Mouse (Mus musculus) kidney, postnatal 0 days (tissue): Measurements from ENCODE around the gene Glt6d1. TPM values are rescaled to one million over a fixed set of nuclear protein-coding genes. Genes with fewer than 3 reads are reported as not detected.

Source experiments
- ATAC-seq: fragments of 200-750 bp; cut with Nextera tagmentation; replicated peaks from 2 replicates; pipeline ENCODE4 v1.8.0; 2017; ENCODE audit warnings: low read depth, moderate number of reproducible peaks, moderate TSS enrichment, moderate library complexity; ENCODE audit not compliant: low FRiP score
- DNase-seq: peaks from one replicate; pipeline ENCODE4 v3.0.0-alpha.2; 2016; ENCODE audit warnings: low spot score
- H3K27ac ChIP-seq: fragments of 300-500 bp; sonication (generic); 2 replicates; pipeline ENCODE4 v1.5.1; 2014; ENCODE audit warnings: mild to moderate bottlenecking
- H3K27me3 ChIP-seq: fragments of 300-500 bp; sonication (generic); 2 replicates; pipeline ENCODE4 v1.6.1; 2014; ENCODE audit warnings: low read length, mixed read lengths; ENCODE audit not compliant: insufficient read depth
- H3K36me3 ChIP-seq: fragments of 300-500 bp; sonication (generic); 2 replicates; pipeline ENCODE4 v1.6.1; 2014; ENCODE audit warnings: low read length, mixed read lengths; ENCODE audit not compliant: insufficient read depth
- H3K4me1 ChIP-seq: fragments of 300-500 bp; sonication (generic); replicated peaks from 2 replicates; pipeline ENCODE4 v1.6.1; 2014; ENCODE audit warnings: antibody characterized with exemption, low read length, mixed read lengths; ENCODE audit not compliant: insufficient read depth
- H3K4me2 ChIP-seq: fragments of 300-500 bp; sonication (generic); 2 replicates; pipeline ENCODE4 v1.6.1; 2014; ENCODE audit warnings: mild to moderate bottlenecking, low read length, moderate library complexity, mixed read lengths
- H3K4me3 ChIP-seq: fragments of 300-500 bp; sonication (generic); replicated peaks from 2 replicates; pipeline ENCODE4 v1.5.1; 2014; ENCODE audit warnings: low read depth, low read length
- H3K9ac ChIP-seq: fragments of 300-500 bp; sonication (generic); 2 replicates; pipeline ENCODE4 v1.6.1; 2014; ENCODE audit warnings: low read depth, low read length
- H3K9me3 ChIP-seq: fragments of 300-500 bp; sonication (generic); replicated peaks from 2 replicates; pipeline ENCODE4 v1.6.1; 2016; ENCODE audit warnings: low read length, inconsistent platforms, mixed read lengths
- CTCF ChIP-seq: IDR thresholded peaks from 2 replicates; pipeline ENCODE4 v1.5.1; 2016; ENCODE audit warnings: antibody characterized with exemption, low read depth, mild to moderate bottlenecking, moderate library complexity
- WGBS: fragments of 180-500 bp; shearing (Covaris S2); extraction: QIAGEN DNeasy Blood & Tissue Kit; methylation state at CpG from one replicate; pipeline ENCODE4 v1.1.7; 2014; 5-methylcytosine and 5-hydroxymethylcytosine counted together
- polyA plus RNA-seq: library from polyadenylated mRNA; unstranded; fragments of >200 nt; fragmentation: Nextera tagmentation; extraction: Ambion mirVana; gene quantifications from 2 replicates; pipeline ENCODE4 v1.2.1, GENCODE M21; 2015

The Glt6d1 gene
- polyA plus RNA-seq, 1 experiment from 2014 or later, result not detected

GRCm38 (mm10) chr2:25780921-25781320, 34.7 kb downstream of the Glt6d1 start:
- Histone ChIP-seq H3K27ac (no peak overlapping the region), H3K27me3 (no peaks in the 10 kb centered on the region), H3K9me3 (no peaks in the 10 kb centered on the region), H3K4me3 (no peak overlapping the region), H3K9ac (no peak overlapping the region), H3K4me1 (no peaks in the 10 kb centered on the region), H3K36me3 (no peaks in the 10 kb centered on the region), H3K4me2 (no peak overlapping the region)
- ATAC-seq, result no peak
- no peak for TF ChIP-seq CTCF
- no peak for DNase-seq
- 38% methylated on average over 4 of the region's 4 CpGs for WGBS

DNA sequence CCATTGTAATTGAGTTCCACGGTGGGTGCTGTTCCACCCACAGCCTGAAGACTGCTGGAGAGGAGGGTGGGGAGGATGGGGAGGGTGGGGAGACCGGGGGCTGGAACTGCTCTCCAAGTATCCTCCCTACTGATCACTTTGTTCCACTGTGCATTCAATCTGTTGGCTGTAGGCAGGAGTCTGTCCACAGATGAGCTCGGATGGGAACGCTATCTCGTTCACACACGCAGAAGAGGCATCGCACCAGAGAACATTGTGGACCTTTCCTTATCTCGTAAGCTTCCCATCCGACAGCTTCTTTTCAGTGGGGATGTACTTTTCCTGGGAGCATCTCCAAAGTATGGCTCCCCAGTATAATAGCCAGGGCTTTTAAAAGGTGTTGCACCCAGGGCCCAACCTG, 36.6 kb downstream of the Glt6d1 start:
- WGBS, result 87% methylated on average over 9 of the region's 9 CpGs
- no peak for DNase-seq

GRCm38 (mm10) chr2:25776717-25777116, 38.9 kb downstream of the Glt6d1 start, which contains the start of gene Lcn11:
Lcn11 (plus strand) TSS chr2:25777017.
- H3K4me2 ChIP-seq, result no peak within 1 kb of the TSS
- no peak within 1 kb of the TSS for H3K9ac ChIP-seq
- no peaks in the 10 kb centered on the region for H3K27me3 ChIP-seq
- 100% methylated on average over 1 of the region's 1 CpGs for WGBS
- H3K27ac ChIP-seq, result no peak within 1 kb of the TSS
- no peaks in the 10 kb centered on the region for H3K4me1 ChIP-seq
- no peaks in the 10 kb centered on the region for H3K36me3 ChIP-seq
- no peak within 1 kb of the TSS for H3K4me3 ChIP-seq
- ATAC-seq, result no peak
- TF ChIP-seq CTCF, result no peak
- H3K9me3 ChIP-seq, result no peaks in the 10 kb centered on the region
- DNase-seq, result no peak

More for the DNA sequence above, 36.6 kb downstream of the Glt6d1 start:
- Histone ChIP-seq H3K27me3 (no peaks in the 10 kb centered on the region), H3K4me1 (no peaks in the 10 kb centered on the region), H3K9me3 (no peaks in the 10 kb centered on the region), H3K4me3 (no peak overlapping the region), H3K4me2 (no peak overlapping the region), H3K27ac (no peak overlapping the region), H3K9ac (no peak overlapping the region), H3K36me3 (no peaks in the 10 kb centered on the region)
- TF ChIP-seq CTCF, result no peak
- ATAC-seq, result no peak

GRCm38 (mm10) chr2:25775991-25776390, 39.7 kb downstream of the Glt6d1 start:
- no peak for ATAC-seq
- no peak overlapping the region for H3K27ac ChIP-seq
- H3K4me3 ChIP-seq, result no peak overlapping the region
- H3K36me3 ChIP-seq, result no peaks in the 10 kb centered on the region
- DNase-seq, result no peak
- no peaks in the 10 kb centered on the region for H3K4me1 ChIP-seq
- no peak for TF ChIP-seq CTCF
- H3K9me3 ChIP-seq, result no peaks in the 10 kb centered on the region
- 42% methylated on average over 3 of the region's 3 CpGs for WGBS
- H3K27me3 ChIP-seq, result no peaks in the 10 kb centered on the region
- H3K9ac ChIP-seq, result no peak overlapping the region
- no peak overlapping the region for H3K4me2 ChIP-seq

DNA sequence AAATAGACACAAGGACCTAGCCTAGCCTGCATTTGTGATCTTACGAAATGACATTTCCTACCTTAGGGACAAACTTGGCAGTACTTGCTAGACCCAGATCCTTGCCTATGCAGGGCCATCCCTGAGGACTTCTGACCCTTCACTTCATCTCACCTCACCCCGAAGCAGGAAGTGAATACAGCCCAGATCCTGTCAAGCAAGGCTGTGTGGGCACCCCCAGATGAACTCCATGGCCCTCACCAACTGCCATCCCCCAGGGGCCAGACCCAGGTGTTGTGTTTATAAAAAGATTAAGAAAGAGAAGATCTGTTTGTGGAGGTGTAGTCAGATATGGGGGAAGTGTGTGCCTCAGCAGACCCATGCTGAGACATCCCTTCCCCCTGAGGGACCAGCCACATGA, 41.0 kb downstream of the Glt6d1 start:
- 76% methylated on average over 2 of the region's 2 CpGs for WGBS
- Histone ChIP-seq H3K36me3 (no peaks in the 10 kb centered on the region), H3K4me1 (no peaks in the 10 kb centered on the region), H3K4me3 (no peak overlapping the region), H3K4me2 (no peak overlapping the region), H3K27me3 (no peaks in the 10 kb centered on the region), H3K9ac (no peak overlapping the region), H3K27ac (no peak overlapping the region), H3K9me3 (no peaks in the 10 kb centered on the region)
- ATAC-seq, result no peak
- no peak for DNase-seq
- TF ChIP-seq CTCF, result no peak

DNA sequence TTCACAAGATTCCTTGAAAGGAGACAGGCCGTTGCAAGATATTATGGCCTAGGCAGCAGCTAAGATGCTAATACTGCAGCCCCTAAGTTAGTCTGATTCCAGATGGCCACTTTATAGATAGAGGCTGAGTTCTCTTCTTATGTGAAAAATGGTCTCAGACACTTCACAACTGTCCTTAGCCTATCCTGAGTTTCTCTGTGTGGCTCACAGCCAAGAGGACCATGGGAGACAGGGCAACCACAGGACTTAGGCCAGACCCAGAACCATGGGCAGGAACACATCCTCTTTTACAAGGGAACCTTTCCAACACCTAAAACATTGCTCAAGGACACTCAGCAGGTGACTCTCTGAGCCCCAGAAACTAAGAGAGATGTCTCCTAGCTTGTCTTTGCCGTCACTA, 42.1 kb downstream of the Glt6d1 start:
- whole genome bisulfite sequencing, result 84% methylated on average over 2 of the region's 2 CpGs

DNA sequence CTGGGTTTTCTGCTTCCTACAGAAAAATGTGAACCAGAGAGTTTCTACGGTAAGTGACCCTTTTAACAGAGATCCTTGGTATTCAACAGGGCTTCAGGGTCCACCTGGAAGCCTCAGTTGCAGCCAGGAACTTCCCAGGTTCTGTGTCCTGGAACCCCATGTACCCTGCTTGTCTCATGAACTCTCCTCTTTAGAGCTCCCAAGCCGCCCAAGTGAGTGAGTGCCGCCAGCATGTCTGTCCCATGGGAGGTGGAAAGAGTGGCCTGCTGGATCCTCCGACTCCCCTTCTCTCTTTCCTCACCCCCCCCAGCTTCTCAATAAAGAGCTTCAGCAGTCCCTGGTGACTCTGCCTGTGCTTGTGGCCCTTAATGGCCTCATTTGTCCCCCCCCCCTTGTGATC, 47.9 kb downstream of the Glt6d1 start:
- ATAC-seq, result no peak
- Histone ChIP-seq H3K4me2 (no peak overlapping the region), H3K27ac (no peak overlapping the region), H3K27me3 (no peaks in the 10 kb centered on the region), H3K9me3 (no peaks in the 10 kb centered on the region), H3K36me3 (no peaks in the 10 kb centered on the region), H3K9ac (no peak overlapping the region), H3K4me3 (no peak overlapping the region), H3K4me1 (no peaks in the 10 kb centered on the region)
- no peak for DNase-seq
- WGBS, result 73% methylated on average over 4 of the region's 4 CpGs
- no peak for TF ChIP-seq CTCF

More for the DNA sequence above, 42.1 kb downstream of the Glt6d1 start:
- Histone ChIP-seq H3K36me3 (no peaks in the 10 kb centered on the region), H3K27ac (no peak overlapping the region), H3K9me3 (no peaks in the 10 kb centered on the region), H3K4me2 (no peak overlapping the region), H3K27me3 (no peaks in the 10 kb centered on the region), H3K9ac (no peak overlapping the region), H3K4me1 (no peaks in the 10 kb centered on the region), H3K4me3 (no peak overlapping the region)
- TF ChIP-seq CTCF, result no peak
- DNase-seq, result no peak
- ATAC-seq, result no peak
